Mouse (Mus musculus) liver, embryonic 14.5 days (tissue): ENCODE data around the gene Wars2. TPM values are rescaled to one million over a fixed set of nuclear protein-coding genes. Genes with fewer than 3 reads are reported as not detected.

ENCODE experiments used
- ATAC-seq: fragments of 200-750 bp; cut with Nextera tagmentation; 2 replicates; pipeline ENCODE4 v1.8.0; 2017; ENCODE audit warnings: moderate number of reproducible peaks, mild to moderate bottlenecking, moderate library complexity; ENCODE audit not compliant: insufficient read depth
- DNase-seq, 3 experiments: peaks; one replicate each; pipeline ENCODE4 v3.0.0-alpha.2; 2012 to 2013; ENCODE audit warnings: low read depth in 3 of 3, low spot score in 3 of 3
- H3K27ac ChIP-seq: fragments of 300-500 bp; sonication (generic); 2 replicates; pipeline ENCODE4 v1.5.1; 2014; ENCODE audit warnings: moderate library complexity, mild to moderate bottlenecking, control low read depth, inconsistent platforms
- H3K27me3 ChIP-seq: fragments of 300-500 bp; sonication (generic); 2 replicates; pipeline ENCODE4 v1.6.1; 2014; ENCODE audit warnings: mild to moderate bottlenecking, low read length, moderate library complexity; ENCODE audit not compliant: control insufficient read depth, insufficient read depth
- H3K36me3 ChIP-seq: fragments of 300-500 bp; sonication (generic); replicated peaks from 2 replicates; pipeline ENCODE4 v1.6.1; 2014; ENCODE audit warnings: low read depth; ENCODE audit not compliant: control insufficient read depth, insufficient read depth
- H3K4me1 ChIP-seq, 2 experiments: fragments of 200-500 bp in 1 of 2; fragments of 300-500 bp in 1 of 2; sonication (generic) in 1 of 2; replicated peaks; 2 replicates each; pipeline ENCODE4 v1.6.1; 2012 to 2014; ENCODE audit warnings: antibody characterized with exemption in 1 of 2, inconsistent platforms in 1 of 2, low read length in 1 of 2; ENCODE audit not compliant: control insufficient read depth in 2 of 2, insufficient read depth in 2 of 2
- H3K4me2 ChIP-seq: fragments of 300-500 bp; sonication (generic); 2 replicates; pipeline ENCODE4 v1.6.1; 2014; ENCODE audit warnings: low read depth, mild to moderate bottlenecking, control low read depth, moderate library complexity
- H3K4me3 ChIP-seq, 2 experiments: fragments of 200-500 bp in 1 of 2; fragments of 300-500 bp in 1 of 2; sonication (generic) in 1 of 2; 2 replicates each; pipeline ENCODE4 v1.5.1; 2012 to 2014; ENCODE audit warnings: low read depth in 2 of 2, low read length in 2 of 2, mild to moderate bottlenecking in 2 of 2, control low read depth in 1 of 2, inconsistent platforms in 1 of 2, moderate library complexity in 1 of 2; ENCODE audit not compliant: insufficient read depth in 1 of 2
- H3K9ac ChIP-seq: fragments of 300-500 bp; sonication (generic); replicated peaks from 2 replicates; pipeline ENCODE4 v1.6.1; 2014; ENCODE audit warnings: mild to moderate bottlenecking, control low read depth, moderate library complexity
- H3K9me3 ChIP-seq: fragments of 300-500 bp; sonication (generic); 2 replicates; pipeline ENCODE4 v1.6.1; 2016; ENCODE audit warnings: low read length, mixed read lengths; ENCODE audit not compliant: control insufficient read depth
- CTCF ChIP-seq: IDR thresholded peaks from 2 replicates; pipeline ENCODE4 v1.5.1; 2016; ENCODE audit warnings: antibody characterized with exemption, low read depth, control low read depth
- EP300 ChIP-seq: IDR thresholded peaks from 2 replicates; pipeline ENCODE4 v1.6.1; 2016; ENCODE audit warnings: antibody characterized with exemption, low read depth
- WGBS: fragments of 180-500 bp; shearing (Covaris S2); extraction: QIAGEN DNeasy Blood & Tissue Kit; methylation state at CpG from one replicate; pipeline ENCODE4 v1.1.7; 2014; ENCODE audit not compliant: insufficient replicate concordance; 5-methylcytosine and 5-hydroxymethylcytosine counted together
- polyA plus RNA-seq, 2 experiments: library from polyadenylated mRNA; depleted of rRNA in 1 of 2; stranded (reverse) in 1 of 2; unstranded in 1 of 2; fragments of >200 nt; fragmentation: Nextera tagmentation in 1 of 2; extraction: Ambion mirVana in 1 of 2; gene quantifications; 2 replicates each; pipeline versions ENCODE4 v1.2.1 to v1.2.3; 2012 to 2014

Wars2 gene
- polyA plus RNA-seq, 2 experiments = 2.1 to 2.8 TPM

DNA sequence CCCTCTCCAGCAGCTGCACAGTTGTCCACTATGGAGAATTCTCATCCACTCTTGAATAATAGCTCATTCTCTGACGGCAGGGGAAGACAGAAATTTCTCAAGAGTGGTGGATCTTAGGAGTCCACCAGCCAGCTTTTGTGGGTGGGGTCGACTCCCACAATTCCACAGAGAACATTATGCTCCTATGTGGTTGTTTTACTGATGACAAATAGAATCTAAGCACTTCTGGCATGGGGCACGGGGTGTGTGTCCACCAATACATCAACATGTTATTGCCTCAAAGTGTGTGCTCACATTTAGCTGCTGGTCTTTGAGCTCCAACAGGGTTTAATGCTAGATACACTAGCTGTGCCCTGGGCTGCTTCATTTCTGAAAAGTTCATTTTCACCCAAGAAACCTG lies 105.8 kb downstream of the Wars2 start:
- ATAC-seq = no peak
- peaks cover 84% of the 10 kb centered on the region for H3K27me3 ChIP-seq

DNA sequence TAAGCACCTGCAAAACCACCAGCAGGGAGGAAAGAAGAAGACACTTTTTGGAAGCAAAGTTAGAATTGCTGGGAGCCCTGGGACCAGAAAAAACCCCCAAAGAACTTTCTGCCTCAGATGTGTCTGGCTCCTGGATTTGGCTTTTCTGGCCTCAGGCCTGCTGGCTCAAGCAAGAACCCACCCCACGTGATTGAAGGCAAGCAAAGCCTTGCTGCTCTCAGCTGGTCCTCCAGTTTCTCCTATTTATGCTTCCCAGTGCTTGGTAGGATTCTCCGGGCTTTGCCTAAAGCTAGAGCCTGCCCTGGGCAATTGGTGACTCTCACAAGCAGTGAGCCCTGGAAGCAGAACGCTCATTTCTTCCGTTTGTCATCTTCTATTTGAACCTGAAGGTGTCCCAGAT lies 106.7 kb downstream of the Wars2 start:
- H3K27ac ChIP-seq = no peak overlapping the region
- TF ChIP-seq CTCF (no peak), EP300 (no peak)
- no peaks in the 10 kb centered on the region for H3K36me3 ChIP-seq
- H3K9ac ChIP-seq = no peak overlapping the region
- no peak overlapping the region for H3K4me3 ChIP-seq
- no peaks in the 10 kb centered on the region for H3K9me3 ChIP-seq
- DNase-seq (no peak), ATAC-seq (no peak)
- H3K27me3 ChIP-seq = peaks cover 85% of the 10 kb centered on the region
- no peaks in the 10 kb centered on the region for H3K4me1 ChIP-seq
- no peak overlapping the region for H3K4me2 ChIP-seq
- 4% methylated on average over 4 of the region's 4 CpGs for WGBS

More for the DNA sequence above, 105.8 kb downstream of the Wars2 start:
- no peak overlapping the region for H3K27ac ChIP-seq
- H3K9ac ChIP-seq = no peak overlapping the region
- 20% methylated on average over 3 of the region's 3 CpGs for WGBS
- H3K4me2 ChIP-seq = no peak overlapping the region
- no peak for DNase-seq
- H3K4me3 ChIP-seq = no peak overlapping the region
- TF ChIP-seq CTCF (no peak), EP300 (no peak)
- H3K4me1 ChIP-seq = no peaks in the 10 kb centered on the region
- H3K36me3 ChIP-seq = no peaks in the 10 kb centered on the region
- no peaks in the 10 kb centered on the region for H3K9me3 ChIP-seq

DNA sequence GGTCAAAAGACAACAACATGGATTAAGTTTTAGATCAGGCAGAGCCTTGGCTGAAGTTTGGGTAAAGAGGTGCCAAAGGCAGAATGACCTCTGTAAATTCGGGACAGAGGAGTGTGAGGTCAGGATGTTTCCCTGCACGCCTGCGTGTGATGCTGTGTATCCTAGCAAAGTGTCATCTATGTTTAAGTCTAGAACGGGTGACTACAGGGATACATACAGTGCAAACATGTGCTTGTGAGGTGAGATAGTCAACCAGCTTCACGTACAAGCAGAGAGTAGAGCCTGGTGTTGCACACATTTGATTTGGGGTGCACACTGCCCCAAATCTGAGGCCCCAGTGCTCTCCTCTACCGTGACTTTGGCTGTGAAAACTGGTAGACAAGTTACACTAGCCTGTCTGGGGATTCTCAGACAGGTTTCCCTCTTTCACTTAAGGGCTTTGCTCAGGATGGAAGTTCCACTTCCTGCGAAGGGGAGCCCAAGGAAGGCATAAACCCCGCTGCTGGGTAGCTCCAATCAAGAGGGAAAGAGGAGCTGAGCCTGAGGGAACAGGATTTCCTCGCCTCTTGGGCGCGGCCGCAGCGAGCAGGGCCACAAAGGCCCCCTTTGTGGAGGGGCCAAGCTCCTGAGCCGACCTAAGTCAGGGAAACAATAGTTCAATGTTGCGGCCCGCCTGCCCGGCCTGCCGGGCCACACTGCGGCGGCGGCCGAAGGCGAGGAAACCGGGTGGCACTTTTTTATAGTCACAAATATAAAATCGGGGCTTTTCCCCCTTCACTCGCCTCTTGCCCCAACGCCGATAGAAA lies 107.3 kb downstream of the Wars2 start:
- H3K36me3 ChIP-seq = no peaks in the 10 kb centered on the region
- H3K27ac ChIP-seq = no peak overlapping the region
- no peaks in the 10 kb centered on the region for H3K9me3 ChIP-seq
- ATAC-seq (no peak), DNase-seq (no peak)
- no peaks in the 10 kb centered on the region for H3K4me1 ChIP-seq
- H3K9ac ChIP-seq = no peak overlapping the region
- peaks cover 85% of the 10 kb centered on the region for H3K27me3 ChIP-seq
- H3K4me3 ChIP-seq = no peak overlapping the region
- TF ChIP-seq EP300 = no peak
- no peak for TF ChIP-seq CTCF
- WGBS = 3% methylated on average over 28 of the region's 28 CpGs
- no peak overlapping the region for H3K4me2 ChIP-seq

DNA sequence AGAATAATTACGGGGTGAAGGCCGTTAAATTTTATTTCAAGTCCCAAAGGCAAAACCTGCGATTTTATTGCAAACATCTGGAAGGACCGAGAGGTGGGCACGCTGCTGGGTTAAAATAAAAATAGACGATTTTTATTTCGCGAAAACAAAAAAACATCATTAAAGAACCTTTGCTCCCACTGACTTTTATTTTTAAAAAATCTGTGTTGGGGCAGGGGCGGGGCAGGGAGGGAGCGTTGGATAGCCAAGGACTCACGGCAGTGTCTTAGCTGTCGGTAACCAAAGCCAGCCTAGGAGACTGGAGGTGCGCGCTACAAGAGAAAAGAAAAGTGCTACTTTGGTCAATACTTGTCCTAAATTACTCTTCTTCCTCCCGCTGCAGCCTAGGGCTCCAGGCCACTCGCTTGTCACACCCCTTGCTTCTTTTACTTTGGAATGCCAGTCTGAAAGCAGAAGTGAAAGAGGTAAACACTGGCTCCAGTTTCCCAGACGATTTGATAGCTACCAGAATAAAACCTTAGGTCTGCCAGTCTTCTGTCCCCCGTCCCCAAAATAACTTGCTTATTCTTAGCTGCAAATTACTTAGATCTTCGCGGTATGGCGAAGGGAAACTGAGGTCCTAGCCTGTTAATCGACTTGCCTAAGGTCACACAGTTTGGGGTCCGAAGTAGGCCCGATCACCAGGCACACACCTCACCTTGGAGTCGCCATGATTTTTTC lies 108.1 kb downstream of the Wars2 start:
- Histone ChIP-seq H3K9ac (no peak overlapping the region), H3K4me1 (no peaks in the 10 kb centered on the region), H3K9me3 (no peaks in the 10 kb centered on the region), H3K36me3 (no peaks in the 10 kb centered on the region), H3K4me2 (no peak overlapping the region), H3K27ac (no peak overlapping the region), H3K4me3 (no peak overlapping the region), H3K27me3 (peaks cover 89% of the 10 kb centered on the region)
- ATAC-seq = no peak
- DNase-seq = no peak
- TF ChIP-seq CTCF = no peak
- WGBS = 1% methylated on average over 25 of the region's 25 CpGs

DNA sequence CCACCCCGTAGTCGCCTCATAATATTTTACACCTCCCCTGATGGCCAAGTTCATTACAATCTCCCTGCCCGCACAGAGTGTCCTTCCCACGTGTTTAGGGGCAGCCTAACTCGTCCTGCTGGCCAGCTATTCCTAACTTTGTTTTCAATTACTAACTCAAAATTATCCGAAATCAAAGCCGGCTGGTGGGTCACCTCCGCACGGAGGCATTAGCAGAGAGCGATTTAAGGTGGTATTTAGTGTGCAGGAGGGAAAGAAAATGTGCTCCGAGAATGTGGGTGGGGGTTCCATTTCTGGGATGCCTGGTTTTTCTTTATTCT lies 108.6 kb downstream of the Wars2 start:
- TF ChIP-seq EP300 (no peak), CTCF (no peak)
- H3K4me1 ChIP-seq = no peaks in the 10 kb centered on the region
- H3K27ac ChIP-seq = no peak overlapping the region
- DNase-seq (no peak), ATAC-seq (no peak)
- H3K4me2 ChIP-seq = no peak overlapping the region
- no peaks in the 10 kb centered on the region for H3K9me3 ChIP-seq
- H3K27me3 ChIP-seq = peaks cover 95% of the 10 kb centered on the region
- WGBS = 3% methylated on average over 11 of the region's 11 CpGs
- no peaks in the 10 kb centered on the region for H3K36me3 ChIP-seq
- no peak overlapping the region for H3K9ac ChIP-seq
- H3K4me3 ChIP-seq = no peak overlapping the region
